Mouse (Mus musculus): ENCODE results near the gene Thsd1. TPM values are rescaled to one million over a fixed set of nuclear protein-coding genes. Genes with fewer than 3 reads are reported as not detected.
A peak's percentile ranks its signal among the peaks of the same experiment; 100 is the strongest.

The Thsd1 gene
- total RNA-seq (2017) = 0.70 and 1.2 TPM in 2 replicates

DNA sequence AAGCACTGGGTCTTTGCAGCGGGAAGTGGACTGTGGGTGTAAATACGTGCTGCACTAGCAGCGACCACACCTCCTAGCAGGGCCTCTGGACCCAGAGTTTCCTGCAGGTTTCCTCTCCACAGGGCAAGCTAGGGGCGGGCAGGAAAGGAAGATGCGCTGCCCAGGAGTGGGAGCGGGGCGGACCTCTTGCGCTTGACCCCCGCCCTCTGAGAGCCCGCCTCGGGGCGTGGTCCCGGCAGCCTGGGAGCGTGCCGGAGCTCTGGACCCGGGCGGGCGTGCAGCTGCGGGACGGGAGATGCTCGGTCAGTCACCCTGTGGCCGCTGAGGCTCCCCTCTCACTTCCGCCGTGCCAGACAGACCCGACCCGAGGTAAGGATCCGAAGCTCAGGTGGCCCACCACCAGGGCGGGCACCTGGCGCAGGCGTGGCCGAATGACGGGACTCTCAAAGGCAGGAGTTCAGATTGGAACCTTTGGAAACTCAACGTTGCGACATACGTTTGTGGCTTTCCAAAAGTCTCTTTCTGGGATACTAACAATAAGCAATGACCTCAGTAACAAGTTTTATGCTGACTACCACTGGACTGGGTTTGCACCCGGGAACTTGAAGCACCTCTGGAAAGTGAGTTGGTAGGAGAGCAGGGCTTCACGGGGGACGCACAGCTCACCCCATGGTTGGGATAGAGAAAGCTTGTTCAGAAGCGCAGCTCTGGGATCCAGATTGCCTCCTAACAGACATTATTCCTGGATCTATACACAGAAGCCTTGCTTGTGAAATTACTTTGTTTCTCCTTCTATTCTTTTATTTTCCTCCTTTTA lies at the start of gene Thsd1:
TSS of gene Thsd1 (plus strand) at position 253 of the 817 bp plus-strand sequence.
- no peak for ATAC-seq (ENCODE audit: extremely low read depth, insufficient number of reproducible peaks, low FRiP score, poor library complexity, severe bottlenecking)

DNA sequence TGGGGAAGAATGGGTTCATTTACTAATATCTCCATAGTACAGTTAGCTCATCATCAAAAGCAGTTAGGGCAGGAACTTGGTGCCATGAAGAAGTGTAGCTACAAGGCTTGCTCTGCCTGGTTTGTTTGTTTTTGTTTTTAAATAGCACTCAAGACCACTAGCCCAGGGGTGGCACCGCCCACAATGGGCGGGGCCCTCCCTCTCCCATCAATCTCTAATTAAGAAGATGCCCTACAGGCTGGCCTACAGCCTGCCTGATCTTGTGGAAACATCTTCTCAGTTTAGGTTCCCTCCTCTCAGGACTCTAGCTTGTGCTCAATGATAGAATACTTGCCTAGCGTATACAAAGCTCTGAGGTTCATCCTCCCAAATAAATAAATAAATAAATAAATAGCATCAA lies 42.2 kb upstream of the Thsd1 start:
- ATAC-seq (ENCODE audit: extremely low read depth, insufficient number of reproducible peaks, low FRiP score, poor library complexity, severe bottlenecking) = no peak

DNA sequence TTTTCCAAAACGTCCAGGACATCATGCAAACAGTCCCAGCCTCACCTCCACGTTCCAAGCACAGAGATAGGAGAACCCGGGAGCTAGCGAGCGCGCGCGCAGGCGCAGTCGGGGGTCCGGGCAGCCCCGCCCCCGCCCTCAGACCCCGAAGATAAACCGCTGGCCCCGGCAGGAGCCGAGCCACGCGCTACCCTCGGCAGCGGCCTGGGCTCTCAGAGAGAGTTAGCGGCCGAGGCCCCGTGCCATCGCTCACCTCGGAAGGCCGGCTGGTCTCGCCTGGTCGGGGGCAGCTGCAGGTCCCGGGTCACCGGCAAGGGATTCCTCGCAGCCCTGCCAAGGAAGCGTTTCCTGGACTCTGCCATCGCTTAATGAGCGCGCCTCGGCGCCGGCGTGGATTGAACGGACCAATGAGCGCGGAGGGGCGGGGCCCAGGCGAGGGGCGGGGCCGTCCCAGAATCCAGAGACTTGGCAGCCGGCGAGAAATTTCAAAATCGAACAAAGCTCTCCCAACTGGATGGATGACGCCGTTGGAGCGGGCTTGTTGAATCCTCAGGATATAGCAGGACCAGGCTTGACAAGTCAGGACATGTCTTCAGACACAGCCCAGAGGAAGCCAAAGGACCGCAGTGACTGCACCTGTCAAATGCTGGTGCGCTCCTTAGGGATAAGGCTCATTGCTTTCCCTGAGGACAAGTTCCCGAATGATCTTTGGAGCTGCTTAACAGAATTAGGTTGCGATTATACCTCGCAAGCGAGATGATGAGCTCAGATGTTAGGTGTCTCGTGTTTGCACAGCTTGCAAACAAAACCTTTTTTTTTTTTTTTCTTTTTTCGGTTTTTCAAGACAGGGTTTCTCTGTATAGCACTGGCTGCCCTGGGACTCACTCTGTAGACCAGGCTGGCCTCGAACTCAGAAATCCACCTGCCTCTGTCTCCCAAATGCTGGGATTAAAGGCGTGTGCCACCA lies 41.4 kb upstream of the Thsd1 start, which contains the start of gene Ckap2:
TSS of gene Ckap2 (minus strand) at position 389 of the 967 bp plus-strand sequence.
- peak; percentile 71 for ATAC-seq (ENCODE audit: extremely low read depth, insufficient number of reproducible peaks, low FRiP score, poor library complexity, severe bottlenecking)

DNA sequence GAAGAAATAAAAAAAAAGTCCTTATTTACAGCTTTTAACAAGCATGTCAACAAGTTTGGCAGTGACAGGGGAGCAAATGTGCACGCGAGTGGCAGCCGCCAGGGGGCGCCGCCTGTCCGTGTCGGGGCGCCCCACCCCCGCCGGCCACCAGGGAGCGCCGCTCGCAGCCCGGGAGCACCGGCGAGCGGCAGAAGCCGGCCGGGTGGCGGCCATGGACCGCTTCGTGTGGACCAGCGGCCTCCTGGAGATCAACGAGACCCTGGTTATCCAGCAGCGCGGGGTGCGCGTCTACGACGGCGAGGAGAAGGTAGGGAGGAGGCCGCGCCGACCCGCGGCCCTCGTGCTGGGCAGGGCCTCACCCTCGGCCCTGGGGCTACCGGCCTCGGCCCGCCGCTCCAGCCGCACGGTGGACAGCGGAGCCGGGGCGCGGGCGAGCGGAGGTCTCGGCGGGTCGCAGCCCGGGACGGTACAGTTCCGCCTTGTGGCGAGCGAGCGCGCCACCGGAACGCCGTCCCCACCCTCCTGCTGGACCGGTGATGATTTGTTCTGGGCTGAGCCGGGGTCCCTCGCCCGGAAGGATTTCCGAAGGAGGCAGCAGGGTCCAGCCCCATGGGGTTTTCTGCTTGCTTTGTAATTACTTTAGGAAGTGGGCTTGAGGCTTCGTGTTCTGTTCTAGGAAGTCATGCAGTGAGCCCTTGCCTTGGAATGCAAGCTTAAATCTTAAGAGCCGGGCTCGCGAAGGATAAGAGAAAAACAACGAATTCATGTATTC lies 34.3 kb upstream of the Thsd1 start, which contains the start of gene Vps36:
TSS of gene Vps36 (plus strand) at position 150 of the 772 bp plus-strand sequence.
- ATAC-seq (ENCODE audit: extremely low read depth, insufficient number of reproducible peaks, low FRiP score, poor library complexity, severe bottlenecking) = peak; percentile 81

DNA sequence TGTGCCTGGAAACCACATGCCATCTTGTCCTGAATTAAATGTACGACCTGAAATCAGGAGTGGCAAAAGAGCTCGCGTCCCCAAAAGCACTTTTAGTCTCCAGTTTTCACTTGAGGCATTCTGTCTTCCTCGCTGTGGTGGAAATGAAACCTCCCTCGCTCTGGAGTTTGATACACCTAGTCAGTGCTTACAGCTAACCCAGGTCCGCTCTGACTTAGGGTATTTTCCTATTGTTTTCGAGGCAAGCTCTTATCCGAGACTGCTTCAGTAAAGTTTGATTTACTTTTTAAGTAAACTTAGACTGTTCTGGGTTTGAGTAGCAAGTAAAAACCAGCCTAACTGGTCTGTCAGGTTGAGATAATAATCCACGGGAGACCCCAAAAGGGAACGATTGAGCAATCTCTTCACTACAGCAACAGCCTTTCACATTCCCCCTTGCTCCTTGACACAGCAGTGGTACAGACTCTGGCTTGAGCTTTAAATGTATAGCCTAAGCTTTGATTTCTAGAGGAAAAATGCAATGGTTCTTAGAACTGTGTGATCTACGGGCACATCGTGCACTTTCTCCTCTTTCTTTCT lies 33.6 kb upstream of the Thsd1 start:
- ATAC-seq (ENCODE audit: extremely low read depth, insufficient number of reproducible peaks, low FRiP score, poor library complexity, severe bottlenecking) = no peak; the same call in 1 of the 2 replicates

DNA sequence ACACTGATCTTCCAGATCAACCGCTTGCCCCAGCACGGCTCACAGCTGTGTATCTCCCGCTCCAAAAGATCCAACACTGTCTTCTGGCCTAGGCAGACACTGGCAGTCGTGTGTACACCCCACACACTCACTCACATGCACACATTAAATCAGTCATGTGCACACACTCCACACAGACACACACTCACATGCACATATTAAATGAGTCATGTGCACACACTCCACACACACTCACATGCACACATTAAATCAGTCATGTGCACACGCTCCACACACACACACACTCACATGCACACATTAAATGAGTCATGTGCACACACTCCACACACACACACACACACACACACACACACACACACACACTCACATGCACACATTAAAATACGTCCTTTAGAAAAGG lies 29.2 kb upstream of the Thsd1 start:
- no peak for ATAC-seq (ENCODE audit: extremely low read depth, insufficient number of reproducible peaks, low FRiP score, poor library complexity, severe bottlenecking)

DNA sequence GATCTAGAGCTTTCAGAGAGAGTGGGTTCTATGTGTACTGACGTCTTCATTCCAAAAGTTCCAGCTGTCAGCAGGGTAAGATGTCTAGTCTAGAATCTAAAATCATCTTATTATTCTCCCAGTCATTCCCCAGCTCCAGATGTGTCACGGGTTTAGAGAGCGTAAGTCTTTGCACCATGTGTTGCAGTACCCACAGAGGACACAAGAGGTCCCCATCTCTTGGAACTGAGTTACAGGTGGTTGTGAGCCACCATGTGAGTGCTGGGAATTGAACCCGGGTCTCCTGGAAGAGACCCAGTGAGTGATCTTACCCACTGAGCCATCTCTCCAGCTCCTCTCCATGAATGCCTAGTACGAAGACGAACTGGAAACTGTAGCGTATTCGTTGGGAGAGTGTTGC lies 27.6 kb upstream of the Thsd1 start:
- no peak for ATAC-seq (ENCODE audit: extremely low read depth, insufficient number of reproducible peaks, low FRiP score, poor library complexity, severe bottlenecking)

DNA sequence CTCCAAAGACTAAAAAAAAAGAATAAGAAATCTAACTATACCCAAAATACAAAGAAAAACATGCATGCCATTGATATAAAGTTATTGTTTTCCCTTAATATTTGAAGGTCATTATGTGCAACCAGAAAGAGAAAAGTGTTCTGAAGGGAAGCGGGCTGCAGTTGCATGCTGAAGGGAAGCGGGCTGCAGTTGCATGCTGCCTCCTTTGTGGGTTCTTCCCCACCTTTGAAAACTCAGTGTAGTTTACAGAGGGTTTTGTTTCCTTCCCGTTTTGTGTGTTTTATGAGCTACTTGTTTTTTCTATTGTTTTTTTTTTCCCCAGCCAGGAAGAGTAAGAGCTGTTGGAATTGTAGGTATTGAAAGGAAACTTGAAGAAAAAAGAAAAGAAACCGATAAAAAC lies 19.6 kb upstream of the Thsd1 start:
- ATAC-seq (ENCODE audit: extremely low read depth, insufficient number of reproducible peaks, low FRiP score, poor library complexity, severe bottlenecking) = no peak

DNA sequence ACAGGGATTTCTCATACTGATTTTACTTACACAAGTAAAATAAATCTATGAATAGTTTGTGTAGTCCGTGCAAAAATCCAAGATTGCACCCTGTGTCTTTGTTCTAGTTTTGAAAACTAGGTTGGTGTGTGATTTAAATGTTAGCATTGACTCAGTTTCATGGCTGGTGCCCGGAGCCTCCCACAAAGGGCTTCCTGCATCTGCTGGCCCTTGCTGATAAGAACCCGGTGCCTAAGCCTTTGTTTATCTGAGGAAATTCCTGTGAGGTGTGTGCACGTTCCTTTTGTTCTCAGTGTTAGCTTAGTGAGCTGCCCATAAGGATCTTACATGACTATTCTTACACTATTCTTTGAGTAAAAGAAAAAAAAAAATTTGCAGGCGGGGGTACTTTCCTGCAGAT lies 18.1 kb upstream of the Thsd1 start:
- no peak for ATAC-seq (ENCODE audit: extremely low read depth, insufficient number of reproducible peaks, low FRiP score, poor library complexity, severe bottlenecking)

DNA sequence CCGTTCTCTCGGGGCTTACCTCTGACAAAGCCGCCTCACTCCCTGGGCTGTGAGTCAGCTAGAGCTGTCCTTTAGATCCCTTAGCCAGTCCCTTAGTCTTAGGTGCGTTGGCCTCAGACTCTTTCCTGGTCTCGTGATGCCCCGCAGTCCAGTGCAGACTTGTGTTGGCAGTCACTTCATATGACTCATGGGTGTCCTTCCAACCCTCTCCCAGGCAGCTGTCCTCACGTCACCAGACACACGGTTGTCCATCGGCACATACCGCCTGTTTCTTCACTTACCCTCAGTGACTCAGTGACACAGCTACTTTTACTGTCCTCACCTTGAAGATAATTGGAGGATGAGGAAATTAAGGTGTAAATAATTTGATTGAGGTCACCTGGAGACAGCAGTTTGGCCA lies 12.3 kb upstream of the Thsd1 start:
- no peak for ATAC-seq (ENCODE audit: extremely low read depth, insufficient number of reproducible peaks, low FRiP score, poor library complexity, severe bottlenecking)

DNA sequence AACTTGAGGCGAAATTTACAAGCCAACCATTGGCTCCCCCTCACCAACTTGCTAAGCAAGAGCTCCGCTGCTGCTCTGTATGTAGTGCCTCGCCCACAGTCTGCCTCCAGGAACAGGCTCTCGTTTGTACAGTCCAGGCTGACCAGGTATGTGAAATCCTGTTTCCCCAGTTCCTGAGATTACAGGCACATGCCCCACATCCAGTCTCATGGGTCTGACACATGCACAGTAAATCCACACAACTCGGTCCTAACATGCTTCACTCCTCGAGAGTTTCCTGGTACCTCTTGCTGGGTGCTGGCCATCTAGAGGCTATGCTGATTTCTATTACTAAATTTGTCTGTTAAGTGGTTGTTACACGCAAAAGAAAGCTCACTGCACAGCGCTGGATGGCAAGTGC lies 752 bp upstream of the Thsd1 start:
- no peak for ATAC-seq (ENCODE audit: extremely low read depth, insufficient number of reproducible peaks, low FRiP score, poor library complexity, severe bottlenecking)

DNA sequence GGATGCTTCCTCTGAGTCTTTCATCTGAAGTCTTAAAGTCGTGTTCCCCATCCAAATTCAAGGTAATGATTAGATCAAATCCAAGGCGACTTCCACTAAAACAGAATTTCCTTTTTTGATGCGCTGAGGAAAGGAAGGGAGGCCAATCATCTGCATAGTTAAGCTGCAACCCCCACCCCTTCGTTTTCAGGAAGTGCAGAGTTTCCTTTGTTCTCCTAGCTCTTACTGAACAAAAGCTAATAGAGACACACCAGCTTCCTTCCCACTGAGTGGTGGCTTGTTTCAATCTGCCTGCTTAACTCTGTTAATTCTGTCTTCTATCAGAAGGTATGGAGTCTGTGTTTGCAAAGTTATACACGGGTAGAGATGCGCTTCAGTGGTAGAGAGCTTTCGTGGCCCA lies 1.5 kb downstream of the Thsd1 start:
- ATAC-seq (ENCODE audit: extremely low read depth, insufficient number of reproducible peaks, low FRiP score, poor library complexity, severe bottlenecking) = no peak

DNA sequence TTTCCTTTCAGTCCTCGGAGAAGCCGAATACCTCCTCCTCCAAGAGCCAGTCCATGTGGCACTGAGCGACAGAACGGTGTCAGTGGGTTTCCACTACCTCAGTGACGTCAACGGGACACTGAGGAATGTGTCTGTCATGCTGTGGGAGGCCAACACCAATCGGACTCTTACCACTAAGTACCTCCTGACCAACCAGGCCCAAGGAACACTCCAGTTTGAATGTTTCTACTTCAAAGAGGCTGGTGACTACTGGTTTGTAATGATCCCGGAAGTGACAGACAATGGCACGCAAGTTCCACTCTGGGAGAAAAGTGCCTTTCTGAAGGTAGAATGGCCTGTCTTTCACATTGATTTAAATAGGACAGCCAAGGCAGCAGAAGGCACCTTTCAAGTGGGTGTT lies 15.9 kb downstream of the Thsd1 start:
- ATAC-seq (ENCODE audit: extremely low read depth, insufficient number of reproducible peaks, low FRiP score, poor library complexity, severe bottlenecking) = no peak

DNA sequence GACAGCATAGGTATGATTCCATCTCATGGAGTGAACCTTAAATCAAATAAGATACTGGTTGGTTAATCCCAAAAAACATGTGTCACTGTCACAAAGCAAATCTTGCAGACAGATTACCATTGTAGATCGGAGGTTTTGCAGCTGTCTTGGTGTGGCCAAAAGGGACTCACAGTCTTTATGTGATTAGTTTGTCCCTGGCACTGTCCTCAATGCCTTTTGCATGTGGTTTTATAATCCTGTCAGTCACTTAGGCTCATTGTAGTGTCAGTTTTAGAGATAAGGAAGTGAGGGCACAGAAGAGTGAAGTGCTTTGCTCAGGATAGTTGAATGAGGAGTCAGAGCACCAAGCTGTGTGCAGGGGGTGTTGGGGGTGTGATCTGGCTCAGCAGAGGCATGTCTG lies 18.6 kb downstream of the Thsd1 start:
- ATAC-seq (ENCODE audit: extremely low read depth, insufficient number of reproducible peaks, low FRiP score, poor library complexity, severe bottlenecking) = no peak

DNA sequence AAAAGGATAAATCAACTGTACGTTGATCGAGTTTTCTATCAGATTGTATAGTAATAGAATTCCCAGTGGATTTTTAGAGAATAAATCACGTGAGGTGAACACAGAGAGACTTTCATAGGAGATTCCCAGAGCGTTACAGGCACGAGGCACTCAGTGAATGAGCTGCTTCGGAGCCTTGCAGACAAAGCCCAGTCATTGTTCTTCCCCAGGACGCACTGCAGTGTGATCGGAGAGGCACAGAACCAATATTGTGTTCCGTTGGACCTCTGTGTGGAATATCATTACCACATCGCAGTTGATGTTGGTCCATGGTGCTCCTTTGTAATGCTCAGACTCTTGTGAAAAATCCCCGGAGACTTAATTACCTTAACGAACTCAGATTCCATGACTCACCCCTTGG lies 20.8 kb downstream of the Thsd1 start:
- ATAC-seq (ENCODE audit: extremely low read depth, insufficient number of reproducible peaks, low FRiP score, poor library complexity, severe bottlenecking) = no peak

DNA sequence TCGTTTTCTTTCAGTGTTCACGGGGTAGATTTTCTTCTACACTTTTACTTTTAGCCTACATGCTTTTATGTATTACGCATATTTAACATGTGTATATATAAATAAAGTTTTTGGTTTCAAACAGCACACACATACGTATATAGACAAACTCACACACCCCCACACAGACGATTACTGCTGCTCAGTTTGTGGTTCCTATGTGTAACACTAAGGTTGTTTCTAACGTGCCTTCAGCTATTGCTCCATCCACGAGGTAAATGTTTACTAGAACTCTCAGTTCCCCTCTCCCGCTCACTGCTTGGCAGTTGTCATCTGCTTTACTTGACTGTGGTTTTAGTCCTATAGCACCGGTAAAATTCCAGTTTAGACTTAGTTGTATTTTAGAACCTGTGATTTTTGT lies 22.0 kb downstream of the Thsd1 start:
- no peak for ATAC-seq (ENCODE audit: extremely low read depth, insufficient number of reproducible peaks, low FRiP score, poor library complexity, severe bottlenecking)

DNA sequence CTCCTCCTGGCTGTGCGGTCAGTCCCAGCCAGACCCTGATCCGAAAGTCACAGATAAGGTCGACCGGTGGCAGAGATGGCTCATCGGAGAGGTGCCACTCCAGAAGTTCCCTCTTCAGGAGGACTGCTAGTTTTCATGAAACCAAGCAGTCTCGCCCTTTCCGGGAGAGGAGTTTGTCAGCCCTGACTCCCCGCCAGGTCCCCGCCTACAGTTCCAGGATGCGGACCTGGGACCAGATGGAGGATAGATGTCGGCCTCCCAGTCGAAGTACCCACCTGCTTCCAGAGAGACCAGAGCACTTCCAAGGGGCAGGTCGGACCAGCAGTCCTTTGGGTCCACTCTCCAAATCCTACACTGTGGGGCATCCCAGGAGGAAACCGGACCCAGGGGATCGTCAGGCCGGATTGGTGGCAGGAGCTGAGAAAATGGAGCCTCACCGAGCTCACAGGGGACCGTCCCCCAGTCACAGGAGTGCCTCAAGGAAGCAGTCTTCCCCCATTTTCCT lies 31.9 kb downstream of the Thsd1 start:
- ATAC-seq (ENCODE audit: extremely low read depth, insufficient number of reproducible peaks, low FRiP score, poor library complexity, severe bottlenecking) = no peak

DNA sequence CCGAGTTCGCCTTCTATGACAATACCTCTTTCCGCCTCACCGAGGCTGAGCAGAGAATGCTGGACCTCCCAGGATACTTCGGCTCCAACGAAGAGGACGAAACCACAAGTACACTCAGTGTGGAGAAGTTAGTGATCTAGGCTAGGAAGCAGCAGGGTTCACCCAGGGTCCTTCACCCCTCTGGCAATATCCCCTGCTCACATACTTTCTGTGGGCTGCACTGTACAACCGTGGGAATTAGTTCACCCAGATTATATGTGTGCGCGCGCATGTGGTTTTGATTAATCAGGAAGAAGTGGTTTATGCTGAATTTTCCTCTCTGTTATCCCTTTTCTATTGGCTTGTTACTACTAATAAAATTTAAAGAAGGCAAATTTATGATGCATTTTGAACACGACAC lies 32.4 kb downstream of the Thsd1 start:
- no peak for ATAC-seq (ENCODE audit: extremely low read depth, insufficient number of reproducible peaks, low FRiP score, poor library complexity, severe bottlenecking)
